Mouse (Mus musculus): ENCODE measurements at regions not wholly inside any gene's neighbourhood (a gene's known extent, or its start where the extent isn't known, plus 50 kb on each side); places are given as distances from the start of the nearest gene placed in this dataset.

DNA sequence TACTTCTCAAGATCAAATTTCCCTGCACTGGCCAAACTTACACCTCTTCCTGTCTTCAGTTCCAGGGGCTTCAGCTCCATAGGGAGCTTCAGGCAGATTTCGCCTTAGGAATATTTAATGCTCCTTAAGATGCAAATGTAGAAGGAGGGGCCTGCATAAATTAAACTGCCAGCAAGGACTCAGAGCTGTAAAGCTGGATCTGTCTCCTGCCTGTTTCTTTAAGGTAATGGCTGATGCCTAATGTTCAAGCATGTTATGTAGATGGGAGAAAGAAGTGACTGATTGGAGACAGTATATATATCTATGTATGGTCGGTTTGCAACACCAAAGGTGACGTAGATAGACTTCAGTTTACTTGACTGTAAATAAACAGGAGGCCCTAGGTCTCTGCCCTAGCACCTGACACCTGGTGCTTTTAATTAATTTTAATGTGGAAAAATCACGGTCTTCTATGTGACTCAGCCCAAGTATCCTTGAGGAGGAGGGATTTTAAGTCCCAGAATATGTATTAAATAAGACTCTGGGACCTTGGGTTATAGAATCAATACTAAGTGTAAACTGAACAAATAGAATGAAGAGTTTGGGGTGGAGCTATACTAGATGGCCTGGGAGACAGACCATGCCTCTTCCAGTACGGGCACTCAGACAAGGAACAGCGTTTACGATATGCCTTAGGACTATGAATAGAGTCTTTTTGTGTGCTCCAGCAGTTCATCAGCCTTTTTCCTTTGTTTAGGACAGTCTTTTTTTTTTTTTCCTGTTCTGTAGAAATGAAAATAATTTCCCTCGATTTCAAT is 651.7 kb upstream of the Lmcd1 start:
- no peak for DNase-seq

DNA sequence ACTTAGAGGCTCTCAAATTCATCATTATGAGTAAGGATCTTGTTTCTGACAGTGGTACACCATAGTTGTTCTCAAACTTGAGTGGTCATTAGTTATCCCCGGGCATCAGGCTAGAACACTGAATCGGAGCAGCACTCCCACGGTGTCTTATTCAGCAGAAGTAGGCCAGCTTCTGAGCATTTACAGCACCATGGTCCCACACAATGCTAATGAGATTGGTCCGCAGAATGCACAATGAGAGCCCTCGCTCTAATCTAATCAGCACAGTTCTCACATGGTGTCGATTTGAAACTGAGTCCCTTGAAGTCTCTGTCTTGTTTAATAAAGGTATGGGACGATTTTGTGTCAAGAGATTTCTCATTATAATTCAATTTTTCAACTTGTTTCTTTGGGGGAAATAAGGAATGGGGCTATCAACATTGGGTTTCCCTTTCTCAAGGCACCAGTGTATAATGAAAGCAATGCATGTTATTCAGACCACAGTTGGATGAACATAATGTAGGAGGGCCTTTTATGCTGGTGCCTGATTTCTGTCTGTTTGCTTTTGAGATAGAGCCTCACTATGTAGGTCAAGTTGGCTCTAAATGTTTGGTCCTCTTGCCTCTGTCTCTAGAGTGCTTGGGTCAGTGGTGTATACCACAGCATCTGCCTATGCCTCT is 650.9 kb upstream of the Lmcd1 start:
- DNase-seq, result no peak

DNA sequence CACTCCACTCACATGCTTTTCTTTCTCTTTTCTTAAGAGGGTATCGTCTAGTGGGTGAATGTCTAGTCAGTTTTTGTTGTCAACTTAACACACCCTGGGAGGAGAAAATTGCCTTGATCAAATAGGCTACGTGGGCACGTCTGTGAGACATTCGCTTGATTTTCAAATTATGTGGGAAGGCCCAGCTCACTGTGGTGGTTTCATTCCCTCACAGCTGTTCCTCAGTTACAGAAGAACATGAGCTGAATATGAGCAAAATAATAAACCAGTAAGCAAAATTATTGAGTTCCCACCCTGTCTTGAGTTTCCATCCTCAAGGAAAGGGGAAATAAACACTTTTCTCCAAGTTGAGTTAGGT is 650.4 kb upstream of the Lmcd1 start:
- no peak for DNase-seq

DNA sequence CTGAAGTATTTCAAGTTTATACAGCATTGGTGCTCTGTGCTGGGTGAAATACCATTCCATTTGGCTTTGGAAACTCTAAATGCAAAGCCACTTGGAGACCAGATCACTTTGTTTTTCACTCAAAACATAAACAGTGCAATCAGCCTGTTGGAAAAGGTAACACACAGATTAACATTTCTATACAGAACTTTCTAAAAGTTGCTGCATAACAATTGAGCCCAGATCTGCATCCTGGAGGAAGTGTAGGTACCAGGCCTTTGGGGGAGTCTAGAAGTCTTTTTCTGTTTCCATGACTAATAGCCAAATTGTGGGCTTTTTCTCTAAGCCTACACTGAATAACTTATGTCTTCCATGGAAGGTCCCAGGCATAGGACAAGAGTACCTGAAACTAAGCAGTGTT is 648.1 kb upstream of the Lmcd1 start:
- DNase-seq, result no peak

DNA sequence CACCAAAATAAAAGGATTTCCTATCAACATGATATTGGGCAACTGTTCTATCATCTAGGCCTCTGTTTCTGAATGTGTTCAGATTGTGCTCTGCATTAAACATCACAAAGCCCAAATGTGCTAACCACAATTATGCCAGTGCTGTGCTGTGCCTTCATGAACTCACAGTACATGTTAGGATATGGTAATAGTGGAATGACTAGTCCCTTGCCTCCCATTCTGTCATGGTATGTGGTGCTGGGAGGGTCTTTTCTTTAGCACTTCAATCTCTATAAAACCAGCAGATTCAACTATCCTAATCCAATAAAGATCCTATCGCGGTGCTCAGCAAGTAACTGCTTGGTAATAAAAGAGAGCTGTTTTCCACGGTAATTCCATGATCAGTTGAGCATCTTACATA is 620.8 kb upstream of the Lmcd1 start:
- DNase-seq, result no peak

DNA sequence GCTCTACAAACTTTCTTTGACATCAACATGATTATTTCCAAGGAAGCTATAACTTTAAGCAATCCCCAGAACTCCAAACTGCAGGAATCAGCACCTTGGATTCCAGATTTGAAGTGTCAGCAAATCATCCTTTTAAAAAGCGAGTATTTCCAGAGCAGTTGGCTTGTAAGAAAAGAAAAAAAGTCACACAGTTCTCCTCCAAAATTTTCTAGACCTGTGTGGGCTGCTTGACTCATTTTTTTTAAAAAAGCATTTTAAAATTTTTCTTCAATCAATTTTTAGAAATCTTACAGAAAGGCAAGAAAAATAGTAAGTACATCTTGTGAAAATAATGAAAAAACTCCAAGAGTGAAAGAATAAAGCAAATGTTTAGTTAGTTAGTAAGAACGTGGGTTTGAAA is 613.6 kb upstream of the Lmcd1 start:
- no peak for DNase-seq

DNA sequence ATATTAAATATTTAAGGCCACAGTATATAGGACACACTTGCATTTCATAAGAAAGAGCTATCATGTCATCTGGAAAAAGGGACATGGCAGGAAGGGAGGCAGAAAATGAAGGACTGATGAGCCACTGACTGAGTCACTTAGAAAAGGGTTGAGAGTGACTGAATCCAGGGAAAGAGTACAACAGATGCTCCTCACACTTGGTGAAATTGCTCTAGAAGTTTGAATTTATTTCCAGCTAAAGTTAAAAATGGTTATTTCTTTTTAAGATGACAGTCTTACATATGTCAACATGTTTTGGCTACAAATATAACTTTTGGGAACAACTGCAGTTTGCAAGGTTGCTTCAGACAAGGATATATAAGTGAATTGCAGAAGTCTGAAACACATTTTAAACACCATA is 609.0 kb upstream of the Lmcd1 start:
- no peak for DNase-seq

DNA sequence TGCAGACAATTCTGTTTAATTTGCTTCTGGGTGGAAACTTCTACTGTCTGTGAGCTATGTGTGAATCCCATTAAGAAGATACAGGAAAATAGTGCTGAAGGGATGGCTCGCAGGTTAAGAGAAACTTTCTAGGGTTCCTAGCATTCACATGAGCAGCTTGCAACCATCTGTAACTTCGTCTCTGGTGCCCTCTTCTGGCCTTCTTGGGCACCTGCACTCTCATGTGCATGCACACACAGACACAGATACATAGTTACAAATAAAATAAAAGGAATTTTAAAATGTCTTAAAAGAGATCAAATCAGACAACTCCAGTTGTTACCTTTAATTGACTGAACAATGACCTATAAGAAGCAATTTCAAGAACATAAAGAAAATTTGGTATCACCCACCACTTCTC is 588.6 kb upstream of the Lmcd1 start:
- DNase-seq, result no peak

DNA sequence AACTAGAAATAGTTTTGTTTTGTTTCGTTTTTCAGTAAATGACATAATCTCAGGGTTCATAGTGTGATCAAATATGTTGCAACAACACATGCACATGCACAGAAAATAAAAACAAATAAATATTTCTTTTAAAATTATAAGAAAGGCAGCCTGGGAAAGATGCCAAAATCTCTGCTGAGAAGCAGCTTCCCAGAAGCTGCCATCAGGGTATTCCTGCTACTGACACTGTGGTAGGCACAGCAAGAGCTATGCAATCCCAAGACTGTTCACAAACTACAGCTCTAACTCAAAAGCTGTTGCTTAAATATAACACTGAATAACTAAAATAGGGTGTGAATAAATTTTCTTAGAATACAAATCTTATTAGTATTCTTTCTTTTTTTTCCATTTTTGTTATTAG is 570.7 kb upstream of the Lmcd1 start:
- no peak for DNase-seq

DNA sequence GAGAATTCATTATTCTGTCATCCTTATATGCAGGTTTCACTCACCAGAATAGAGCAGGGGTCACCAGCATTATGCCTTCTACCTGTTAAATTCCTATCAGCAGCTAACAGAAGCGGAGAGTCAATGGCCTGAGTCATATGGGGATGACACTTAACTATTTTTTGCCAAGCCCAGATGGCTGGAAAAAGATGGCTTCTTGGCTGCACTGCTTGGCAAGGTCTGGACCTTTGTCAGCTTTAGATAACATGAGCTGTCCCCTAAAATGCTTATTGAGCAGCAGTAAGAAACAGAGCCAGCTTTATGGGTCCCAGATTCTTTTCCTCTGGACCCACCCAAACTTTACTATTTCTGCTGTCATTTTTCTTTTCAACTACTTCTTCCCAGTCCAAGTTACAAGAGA is 565.3 kb upstream of the Lmcd1 start:
- DNase-seq, result no peak

DNA sequence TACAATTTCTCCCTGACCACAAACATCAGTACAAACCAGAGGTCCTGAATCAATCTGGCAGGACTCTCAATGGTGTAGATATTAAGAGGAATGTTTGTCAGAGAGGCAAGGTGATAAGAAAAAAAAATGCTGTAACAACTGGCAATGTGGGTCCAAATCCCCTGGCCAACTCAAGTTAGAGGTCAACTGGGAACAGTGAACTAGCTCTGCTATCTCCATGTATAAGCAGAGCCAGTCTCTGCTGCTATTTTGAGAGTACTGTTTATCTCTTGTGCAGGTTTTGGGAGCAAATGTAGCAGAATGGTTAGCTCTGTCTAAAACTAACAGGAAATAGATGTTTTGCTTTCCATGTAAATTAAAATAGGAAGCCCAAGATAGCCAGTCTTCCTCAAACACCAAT is 547.6 kb upstream of the Lmcd1 start:
- DNase-seq, result no peak

DNA sequence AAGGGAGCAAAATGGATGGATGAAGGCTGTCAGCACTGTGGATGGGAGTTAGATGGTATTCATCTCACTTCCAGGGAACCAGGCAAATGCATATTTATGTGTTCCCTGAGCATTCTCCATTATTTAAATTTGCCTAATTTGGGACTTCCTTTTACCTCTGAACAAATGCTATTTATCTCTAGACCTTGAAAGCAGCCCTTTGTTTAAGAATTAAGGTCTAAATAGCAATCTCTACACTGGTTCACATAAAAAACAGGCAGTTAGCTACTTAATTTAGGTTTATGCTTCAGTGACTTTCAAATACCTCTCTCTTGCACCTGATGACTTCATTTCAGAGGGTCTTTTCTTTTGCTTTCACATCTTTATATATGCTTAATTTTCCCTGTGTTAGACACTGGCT is 543.2 kb upstream of the Lmcd1 start:
- DNase-seq, result no peak

DNA sequence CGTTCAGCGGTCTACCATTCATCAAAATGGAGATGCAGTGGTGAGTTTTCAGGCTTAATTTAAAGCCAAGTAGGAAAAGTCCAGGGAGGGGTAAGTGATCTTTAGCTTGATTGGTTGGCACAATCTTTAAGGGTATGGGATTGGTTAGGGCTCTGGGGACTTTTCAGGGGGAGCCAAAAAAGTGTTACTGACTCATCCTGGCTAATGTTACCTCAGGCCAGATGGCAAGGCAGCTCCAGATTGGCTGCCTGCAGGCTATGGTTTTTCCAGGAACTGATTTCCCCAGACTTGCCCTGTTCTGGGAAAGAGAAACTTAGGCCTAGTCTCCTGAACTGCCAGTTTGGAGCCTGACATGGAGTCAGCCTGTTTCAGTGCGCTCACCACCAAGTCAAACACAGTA is 539.6 kb upstream of the Lmcd1 start:
- peak; percentile 31 for DNase-seq

DNA sequence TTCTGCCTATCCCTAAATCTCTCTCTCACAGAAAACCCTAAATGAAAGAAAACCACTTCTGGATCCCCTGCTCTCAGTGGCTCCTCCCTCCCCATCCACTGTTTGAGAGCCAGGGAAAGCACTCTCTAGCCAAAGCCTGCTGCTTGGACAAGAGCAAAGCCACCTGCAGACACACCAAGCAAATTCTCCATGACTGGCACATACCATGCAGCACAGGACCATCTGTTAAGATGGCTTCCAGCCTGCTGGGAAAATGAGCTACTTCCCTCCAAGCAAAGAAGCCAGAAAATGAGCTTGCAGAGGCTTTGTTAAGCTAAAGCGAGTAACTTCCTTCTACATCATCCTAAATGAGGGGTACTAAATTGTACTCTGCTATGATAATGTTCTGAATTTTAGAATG is 534.6 kb upstream of the Lmcd1 start:
- peak; percentile 84 for DNase-seq

DNA sequence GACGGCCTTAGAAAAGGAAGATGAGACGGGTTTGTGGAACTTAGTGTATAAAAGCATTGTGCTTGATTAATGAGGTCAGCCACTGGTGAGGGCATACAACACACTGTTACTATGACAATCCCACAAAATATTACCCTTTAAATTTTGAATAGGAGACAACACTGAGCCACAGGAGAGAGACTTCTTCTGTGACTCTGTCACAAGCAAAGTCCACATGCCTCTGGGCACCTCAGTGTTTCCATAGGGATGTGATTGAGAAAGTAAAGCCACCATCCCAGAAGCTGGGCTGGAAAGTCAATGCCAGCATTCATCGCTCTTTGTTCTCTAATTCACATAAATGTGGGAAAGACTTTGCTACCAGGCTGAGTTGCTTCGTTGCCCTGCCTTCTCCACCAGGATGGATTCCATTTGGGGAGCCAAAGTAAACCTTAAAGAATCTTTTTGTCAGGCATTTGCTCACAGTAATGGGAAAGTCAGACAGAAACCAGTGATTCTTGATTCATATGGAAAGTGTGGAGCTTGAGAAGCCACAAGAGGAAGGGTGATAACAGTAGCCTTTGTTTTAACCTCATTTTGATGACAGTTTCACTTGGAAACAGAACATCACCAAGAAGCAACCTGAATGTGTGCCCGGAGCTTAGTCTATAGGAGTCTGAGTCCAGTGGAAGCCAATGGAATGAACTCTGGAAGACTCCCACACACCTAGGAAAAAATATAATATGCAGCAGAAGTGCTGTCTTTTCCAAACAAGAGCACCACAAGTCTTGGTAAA is 491.7 kb upstream of the Lmcd1 start:
- no peak for DNase-seq

DNA sequence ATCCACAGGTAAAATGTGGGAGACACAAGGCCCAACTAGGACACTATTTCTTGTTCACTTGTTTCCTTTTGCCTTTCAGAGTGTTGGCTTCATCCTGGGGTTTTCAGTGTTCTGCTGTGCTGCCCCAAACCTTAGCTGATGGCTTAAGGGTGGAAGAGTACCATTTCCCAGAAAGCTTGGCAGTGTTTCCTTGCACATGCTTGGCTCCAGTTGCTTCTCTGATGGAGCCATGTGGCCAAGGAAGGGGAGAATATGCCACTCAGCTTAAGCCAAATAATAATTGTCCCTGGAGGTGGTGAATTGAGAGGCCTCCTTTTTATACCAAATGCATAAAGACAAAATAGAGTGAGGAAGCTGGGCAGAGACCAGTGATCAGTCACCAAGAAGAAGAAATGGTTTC is 464.9 kb upstream of the Lmcd1 start:
- DNase-seq, result no peak

DNA sequence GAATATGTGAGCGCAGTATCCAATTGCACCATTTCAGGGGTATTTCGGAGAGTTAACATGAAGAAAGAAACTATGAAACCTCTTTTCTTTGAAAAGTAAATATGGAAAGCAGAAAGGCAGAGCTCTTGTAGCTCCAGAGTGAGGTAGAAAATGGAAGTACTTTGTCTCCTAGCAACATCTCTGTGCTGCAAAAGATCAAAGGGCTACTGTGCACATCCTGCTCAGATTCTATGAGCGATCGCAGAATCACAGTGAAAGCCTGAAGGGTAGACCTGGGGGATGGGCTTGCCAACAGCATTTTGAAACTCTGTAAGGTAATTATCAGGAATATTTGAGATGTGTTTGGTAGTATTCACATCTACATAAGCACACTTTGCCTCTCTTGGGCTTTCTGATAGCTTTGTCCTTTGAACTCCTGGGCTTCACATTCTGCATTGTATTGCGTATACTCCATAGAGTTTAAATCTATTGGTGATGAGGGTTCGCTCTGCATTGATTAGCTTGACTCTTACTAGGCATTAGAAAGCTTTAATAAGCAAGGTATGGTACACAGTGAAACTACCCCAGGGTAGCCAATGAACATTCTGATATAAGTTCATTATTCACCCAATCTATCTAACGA is 459.5 kb upstream of the Lmcd1 start:
- no peak for DNase-seq

DNA sequence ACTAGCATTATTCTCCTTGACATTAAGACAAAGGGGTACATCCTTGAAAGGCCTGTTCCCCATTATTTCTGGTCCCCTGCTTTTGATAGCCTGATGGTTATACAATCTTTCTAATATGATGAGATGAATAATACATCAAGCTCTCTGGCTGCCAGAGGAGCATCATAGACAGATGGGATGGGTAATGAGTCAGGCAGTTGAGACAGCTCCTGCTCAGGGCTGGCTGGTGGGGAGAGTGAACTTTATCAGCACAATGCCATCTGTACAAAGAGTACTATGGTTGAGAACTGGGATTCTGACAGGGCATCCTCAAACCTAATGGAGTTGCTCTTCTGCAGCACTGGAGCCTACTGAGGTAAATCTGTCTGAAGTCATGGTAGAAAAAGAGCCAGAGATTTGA is 458.4 kb upstream of the Lmcd1 start:
- no peak for DNase-seq

DNA sequence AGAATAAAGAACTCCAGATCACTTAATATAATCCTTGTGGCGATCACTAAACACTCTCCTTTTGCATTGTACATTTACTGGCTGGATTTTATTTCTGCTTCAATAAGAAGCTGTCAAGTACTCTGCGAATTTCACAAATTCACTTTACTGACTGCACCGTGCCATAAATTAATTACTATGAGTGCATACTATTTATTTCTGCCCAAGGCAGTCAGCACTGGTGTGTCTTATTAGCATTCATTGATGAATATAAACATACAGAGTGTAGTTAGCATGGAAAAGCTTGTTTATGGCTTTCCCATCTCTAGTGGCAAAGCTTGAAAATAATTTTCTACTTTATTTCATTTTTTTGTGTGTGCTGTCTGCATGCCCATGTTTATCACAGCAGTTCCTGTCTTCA is 453.3 kb upstream of the Lmcd1 start:
- no peak for DNase-seq

DNA sequence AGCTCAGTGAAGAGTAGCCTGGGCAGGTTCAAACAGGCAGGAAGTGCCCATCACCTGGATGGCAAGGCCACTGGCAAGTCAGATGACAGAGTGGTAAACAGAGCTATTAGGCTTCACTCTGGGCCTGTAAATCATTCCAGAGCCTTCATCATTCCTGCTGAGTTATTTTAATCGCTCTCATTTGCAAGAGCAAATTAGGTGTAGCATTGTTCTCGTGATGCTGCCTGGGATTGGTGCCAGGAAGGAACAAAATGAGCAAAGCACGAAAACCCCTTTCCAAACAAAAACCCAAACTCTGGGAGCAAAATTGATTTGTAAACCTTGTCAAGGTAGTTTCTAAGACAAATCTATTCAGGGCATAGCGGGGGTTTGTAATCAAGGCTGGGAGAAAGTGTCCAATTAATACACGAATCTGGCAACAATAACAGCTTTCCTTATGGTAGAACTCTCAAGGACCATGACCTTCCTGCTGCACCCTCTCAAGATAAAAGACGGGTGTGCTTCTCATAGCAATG is 429.2 kb upstream of the Lmcd1 start:
- no peak for DNase-seq

DNA sequence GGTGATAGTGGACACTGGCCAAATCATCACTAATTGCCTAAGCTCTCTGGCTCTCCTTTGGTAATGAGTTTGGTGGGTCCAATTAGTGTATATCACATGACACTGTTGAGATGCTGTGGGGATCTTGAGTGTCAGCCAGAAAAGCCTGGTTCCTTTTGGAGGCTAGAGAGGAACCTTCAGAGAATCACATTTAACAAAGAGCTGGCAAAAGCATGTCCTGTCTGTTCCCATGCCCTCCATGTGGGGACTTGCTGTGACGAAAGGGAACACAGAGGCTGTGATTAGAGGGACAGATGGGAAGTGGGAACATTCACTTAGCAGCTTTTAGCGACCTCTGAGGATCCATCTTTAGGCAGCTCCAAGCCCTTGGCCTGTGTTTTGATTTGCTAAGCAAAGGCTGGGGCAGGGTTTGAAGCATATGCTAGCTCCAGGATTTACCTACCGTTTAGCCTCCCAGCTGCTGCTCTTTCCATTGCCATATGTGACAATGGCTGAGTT is 407.4 kb upstream of the Lmcd1 start:
- peak; percentile 74 for DNase-seq

DNA sequence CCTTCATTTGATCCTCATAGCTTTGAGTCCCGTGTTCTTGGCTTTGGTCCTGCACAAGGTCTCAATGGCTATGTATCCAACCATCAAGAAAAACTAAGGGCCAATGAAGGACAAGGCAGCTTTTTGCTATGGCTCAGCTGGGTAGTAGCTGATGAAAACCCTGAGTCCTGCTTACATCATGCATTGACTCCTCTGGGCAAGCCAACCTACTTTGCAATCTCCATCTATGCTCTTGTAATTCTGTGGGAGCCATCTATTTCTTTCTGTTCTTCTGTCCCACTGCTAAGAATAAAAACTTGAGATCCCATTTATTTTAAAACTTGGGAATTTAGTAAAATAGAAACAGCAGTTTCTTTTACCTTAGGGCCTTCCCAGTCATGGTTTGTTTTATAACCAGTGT is 391.0 kb upstream of the Lmcd1 start:
- no peak for DNase-seq

DNA sequence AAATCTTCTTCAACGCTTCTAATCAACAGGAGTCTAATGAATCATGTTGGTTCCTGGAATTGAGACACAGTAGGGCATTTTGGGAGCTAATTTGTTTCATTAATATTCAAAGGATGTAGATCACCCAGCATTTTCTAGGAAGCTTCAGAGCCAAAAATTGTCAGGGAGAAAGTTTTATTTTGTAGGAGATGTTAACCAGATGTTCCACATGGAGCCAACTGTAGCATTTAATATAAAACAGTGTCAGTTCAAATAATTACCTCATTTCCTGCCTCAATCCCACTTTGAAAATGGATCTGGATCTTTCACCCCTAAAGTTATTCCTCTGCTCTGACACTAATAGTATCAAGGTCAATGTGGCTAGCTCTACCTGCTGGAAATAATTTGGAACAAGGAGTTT is 389.6 kb upstream of the Lmcd1 start:
- DNase-seq, result no peak

All from cerebellum, adult 8-10 months (tissue).